Mouse (Mus musculus) inflammation-experienced regulatory T-cells, adult 6 months (primary cell): ENCODE data around the gene Psma6. TPM values are rescaled to one million over a fixed set of nuclear protein-coding genes. Genes with fewer than 3 reads are reported as not detected.
"Not testable (repeated sequence)": the region's sequence is repeated elsewhere in the genome, so short reads cannot be mapped to it uniquely, and the experiment has no call there.

Experiments used
- ATAC-seq: one replicate; pipeline ENCODE4 v1.8.0; 2017
- polyA plus RNA-seq, 3 experiments: library from polyadenylated mRNA; unstranded; fragments of 100-300 nt; shearing (Covaris generic); gene quantifications; one replicate each; pipeline ENCODE4 v1.2.1; 2017

Gene Psma6
- polyA plus RNA-seq = 100 to 1,000 TPM; 255 to 323 (median 266) TPM

DNA sequence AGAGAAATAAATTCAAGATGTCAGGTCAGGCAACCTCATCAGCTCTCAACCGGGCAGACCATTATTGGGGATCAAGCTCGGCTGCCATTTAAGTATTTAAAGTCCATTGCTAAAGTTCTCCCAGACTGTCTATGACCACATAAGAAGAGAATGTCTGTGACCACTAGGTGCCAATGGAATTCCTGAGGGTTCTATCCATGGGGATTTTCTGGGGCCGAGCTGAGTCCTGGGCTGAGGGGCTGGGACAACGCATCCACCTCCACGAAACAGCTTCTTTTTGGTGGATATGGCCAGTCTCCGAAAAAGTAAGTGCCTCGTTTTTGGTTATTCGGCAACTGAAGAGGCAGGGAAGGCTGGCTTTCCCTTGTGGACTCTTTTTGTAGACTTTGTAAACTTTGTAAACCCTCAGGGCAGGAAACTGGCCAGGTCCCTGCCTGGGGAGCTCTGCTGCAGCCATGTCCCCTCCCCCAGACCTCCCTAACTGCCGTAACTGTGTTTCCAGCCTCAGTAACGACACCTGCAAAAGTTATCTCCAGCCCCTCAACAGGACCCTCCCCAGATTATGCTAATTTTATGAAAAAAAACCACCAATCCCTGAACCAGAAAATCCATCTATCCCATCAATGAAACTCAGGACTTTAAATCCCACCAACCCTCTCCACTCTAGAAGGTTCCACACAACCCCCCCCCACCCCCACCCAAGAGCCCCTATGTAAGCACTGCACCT, at the start of gene Psma6:
Gene Psma6, plus strand, starts transcription at position 200 of the 727 bp plus-strand sequence.
- ATAC-seq = no peak

DNA sequence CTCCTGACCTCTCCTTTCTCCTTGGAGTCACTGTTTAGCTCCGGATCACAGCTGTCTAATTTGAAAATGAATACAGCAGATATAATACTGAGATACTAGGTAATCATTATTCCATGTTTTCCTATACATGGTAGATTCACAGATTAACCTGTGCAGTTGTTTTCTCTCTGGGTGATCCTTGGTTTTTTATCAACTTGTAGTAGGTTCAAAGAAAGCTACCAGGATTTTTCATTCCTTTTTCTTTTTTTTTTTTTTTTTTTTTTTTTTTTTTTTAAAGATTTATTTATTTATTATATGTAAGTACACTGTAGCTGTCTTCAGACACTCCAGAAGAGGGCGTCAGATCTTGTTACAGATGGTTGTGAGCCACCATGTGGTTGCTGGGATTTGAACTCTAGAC, 45.5 kb upstream of the Psma6 start:
- not testable (repeated sequence) for ATAC-seq

DNA sequence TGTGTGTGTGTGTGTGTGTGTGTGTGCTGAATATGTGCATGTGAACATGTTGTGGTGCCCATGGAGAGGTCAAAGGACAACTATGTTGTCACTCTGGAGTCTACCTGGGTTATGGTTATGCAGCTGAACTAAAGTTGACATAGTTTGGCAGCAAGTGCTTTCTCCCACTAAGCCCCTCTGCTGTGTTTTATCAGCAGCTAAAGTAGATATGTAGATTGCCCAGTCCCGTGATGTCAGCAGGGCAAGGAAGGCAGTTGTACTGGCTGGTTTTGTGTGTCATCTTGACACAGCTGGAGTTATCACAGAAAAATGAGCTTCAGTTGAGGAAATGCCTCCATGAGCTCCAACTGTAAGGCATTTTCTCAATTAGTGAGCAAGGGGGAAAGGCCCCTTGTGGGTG, 41.0 kb upstream of the Psma6 start:
- not testable (repeated sequence) for ATAC-seq

DNA sequence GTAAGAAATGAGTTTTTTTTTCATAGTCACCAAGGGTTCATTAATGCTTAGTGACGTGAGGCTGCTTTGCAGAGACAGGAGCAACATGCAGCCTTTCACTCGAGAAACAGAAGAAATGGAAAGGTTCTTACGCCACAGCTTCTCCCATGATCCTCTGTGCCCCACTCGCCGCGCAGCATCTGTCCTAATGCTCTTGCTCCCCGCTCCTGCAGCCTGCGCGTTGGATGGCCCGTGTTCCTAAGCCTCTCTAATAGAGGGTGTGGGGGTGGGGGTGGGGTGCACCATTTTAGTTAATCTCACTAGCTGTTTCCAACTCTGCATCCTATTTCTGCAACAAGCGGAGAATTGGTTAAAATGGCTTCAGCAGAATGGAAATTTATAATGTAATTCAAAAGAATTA, 40.0 kb upstream of the Psma6 start:
- ATAC-seq = no peak

DNA sequence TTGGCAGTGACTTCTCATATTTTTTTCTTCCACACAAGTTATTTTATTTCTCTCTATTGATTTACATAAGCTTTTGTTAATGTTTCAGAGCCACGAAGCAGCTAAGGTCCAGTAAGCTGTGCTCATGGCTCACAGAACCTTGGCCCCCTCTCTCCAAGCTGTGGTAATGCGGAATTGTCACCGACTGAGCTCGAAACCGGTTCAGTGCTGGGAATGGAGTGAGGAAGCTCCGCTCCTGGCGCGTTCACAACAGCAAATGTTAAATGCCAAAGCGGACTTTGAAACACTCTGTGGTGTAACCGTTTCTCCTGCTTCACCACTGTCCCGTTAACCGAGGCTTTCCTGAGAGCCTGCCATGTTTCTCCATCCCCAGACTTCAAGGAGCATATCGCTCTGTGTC, 39.4 kb upstream of the Psma6 start:
- ATAC-seq = no peak

DNA sequence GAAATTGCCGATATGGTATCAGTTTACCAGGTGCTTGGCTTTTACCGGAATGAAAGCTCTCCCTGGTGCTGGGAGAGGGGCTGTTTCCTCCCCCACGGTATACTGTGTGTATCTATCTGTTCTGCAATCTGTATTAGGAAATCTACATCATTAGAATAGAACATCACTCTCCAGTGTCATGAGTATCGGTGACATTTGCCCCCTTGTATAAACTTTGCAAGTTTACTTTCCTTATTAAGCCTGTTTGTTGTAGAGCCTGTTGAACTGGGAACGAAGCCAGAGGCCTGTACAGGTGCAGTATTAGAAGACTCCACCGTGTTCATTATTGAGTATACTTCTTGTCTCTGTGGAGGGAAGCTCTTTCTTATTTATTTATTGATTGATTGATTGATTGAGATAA, 30.6 kb upstream of the Psma6 start:
- ATAC-seq = no peak

DNA sequence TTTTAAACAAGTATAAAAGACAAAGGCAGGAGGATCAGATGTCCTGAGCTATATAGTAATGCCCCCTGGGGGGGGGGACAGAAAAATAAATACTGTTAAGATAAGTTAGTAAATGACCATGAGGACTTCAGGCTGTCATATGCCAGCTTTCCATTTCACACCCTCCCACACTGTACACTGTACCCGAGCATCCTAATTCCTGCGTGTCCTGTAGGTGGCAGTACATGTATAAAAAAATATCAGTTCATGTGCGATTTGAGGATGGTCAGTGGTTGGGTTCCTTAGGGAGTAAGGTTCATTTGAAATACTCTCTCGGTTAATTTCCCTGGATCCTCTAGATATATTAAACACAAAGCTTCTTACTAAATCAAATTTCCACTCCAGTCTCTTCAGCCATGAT, 29.1 kb upstream of the Psma6 start:
- ATAC-seq = peak; percentile 77

DNA sequence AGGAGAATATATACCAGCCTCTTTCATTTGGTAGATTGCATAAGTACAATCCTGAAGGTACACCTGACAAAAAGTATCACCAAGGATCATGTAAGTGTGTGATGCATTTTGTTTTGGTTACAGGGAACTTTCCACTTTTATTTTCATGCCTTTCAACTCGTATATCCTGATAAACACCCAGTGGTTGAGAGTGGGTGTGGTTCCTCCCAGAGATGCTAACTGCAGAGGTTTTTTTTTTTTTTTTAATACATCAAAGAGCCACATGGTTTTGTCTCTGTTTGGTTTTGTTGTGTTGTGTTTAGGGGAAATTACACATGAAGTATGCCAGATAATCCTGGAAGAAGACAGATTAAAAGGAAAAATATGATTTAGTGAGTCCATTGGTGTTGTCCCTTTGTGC, 26.7 kb upstream of the Psma6 start:
- ATAC-seq = no peak

DNA sequence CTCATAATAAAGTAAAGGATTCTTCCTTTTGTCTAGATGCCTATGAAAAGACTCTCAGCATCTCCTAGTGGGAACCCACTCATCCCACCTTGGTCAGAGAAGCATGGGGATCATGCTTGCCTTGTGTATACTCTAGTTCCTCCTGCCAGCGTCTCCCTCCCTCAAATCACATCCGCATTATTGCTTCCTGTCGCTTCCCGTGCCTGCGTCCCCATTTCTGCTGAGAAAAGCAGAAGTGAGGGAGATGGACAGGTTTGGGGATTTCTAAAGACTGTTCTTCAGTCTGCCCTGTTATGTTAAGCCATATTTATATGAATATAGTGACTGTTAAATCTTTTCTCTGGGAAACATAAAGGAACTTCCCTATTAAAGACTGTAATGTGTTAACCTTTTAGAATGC, 23.1 kb upstream of the Psma6 start:
- ATAC-seq = no peak

DNA sequence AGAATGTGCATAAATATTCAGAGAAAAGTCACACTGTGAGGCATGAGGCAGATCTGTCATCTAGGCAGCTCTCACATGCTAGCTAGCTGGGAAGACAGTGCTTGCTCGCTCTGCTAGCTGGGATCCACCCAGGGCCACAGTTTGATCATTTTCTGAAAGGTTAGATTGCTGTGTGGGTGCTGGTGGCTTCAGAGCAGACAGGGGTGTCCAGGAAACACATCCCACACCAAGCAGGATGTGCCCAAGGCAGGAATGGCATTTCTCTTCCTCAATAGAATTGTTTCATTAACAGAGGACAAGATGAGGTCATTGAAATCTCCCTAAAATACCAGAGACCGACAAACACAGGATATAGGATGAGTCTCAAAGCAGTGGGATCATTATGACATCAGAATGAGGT, 18.9 kb upstream of the Psma6 start:
- ATAC-seq = no peak

DNA sequence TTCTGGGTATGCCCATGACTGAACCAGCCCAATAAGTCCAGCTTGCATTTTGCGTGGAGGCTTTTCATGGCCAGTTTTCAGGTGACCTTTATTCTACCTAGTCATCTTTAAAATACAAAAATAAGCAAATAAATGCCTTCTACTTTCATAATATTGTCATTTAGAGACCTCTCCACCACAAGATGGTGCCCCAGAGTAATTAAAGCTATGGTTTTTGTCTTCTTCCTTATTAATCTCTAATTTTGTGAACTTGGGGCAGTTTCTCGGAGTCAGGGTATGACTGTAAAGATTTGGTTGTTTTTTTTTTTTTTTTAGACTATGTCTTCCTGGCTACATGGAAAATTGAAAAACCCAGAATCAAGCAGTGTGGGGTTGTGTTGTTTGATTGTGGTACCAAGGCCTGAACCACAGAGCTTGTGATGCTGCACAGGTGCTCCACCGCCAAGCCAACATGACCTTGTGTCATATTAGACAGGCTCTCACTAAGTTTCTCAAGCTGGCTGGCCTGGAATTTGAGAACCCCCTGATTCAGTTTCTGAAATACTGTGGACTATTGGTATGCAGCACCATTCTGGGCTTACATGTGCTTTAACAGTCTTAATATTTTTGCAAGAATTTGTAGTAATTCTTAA, 11.5 kb upstream of the Psma6 start:
- ATAC-seq = peak; percentile 52

DNA sequence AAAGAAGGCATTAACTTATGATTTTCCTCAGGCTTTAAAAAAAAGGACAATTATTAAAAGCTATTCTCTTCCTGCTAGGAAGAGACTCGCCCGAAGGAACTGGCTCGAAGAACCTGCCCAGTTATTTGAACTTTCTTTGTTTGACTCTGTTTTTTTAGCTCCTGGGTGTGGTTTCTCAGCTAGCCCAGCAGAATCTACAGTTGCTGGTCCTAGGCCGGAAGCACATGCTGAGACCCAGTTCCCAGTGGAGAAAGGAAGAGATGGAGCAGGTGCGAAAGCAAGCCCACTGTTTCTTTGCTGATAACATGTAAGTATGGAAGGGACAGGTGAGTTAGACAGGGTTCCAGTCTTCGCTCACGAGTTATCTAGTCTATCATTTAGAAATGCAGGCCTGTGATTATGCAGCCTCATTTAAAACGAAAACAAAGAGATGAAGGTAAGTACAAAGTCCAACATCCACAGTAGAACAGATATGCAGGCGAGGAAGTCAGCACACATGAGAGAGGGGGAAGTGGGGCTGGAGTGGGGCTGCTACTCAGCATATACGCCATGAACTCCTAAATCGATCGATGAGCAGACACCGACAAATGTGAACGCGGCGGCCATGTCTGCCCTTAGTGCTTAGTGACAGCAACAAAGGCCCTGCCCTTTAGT, 6.9 kb upstream of the Psma6 start:
- no peak for ATAC-seq

DNA sequence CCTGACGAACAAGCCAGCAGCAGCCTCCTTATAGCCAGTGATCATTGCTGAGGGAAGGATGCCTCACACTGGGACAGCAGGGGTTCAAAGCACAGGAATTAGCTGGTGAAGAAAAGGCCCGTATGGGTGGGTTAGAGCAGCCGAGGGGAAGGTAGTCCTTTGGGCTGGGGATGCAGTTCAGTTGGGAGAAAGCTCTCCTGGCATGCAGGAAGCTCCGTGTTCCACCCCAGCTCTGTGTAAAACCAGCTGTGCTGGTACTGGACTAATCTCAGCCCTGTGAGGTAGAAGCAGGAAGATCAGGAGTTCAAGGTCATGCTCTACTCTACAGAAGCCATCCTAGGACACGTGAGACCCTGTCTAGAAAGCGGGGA, 6.4 kb upstream of the Psma6 start:
- no peak for ATAC-seq

DNA sequence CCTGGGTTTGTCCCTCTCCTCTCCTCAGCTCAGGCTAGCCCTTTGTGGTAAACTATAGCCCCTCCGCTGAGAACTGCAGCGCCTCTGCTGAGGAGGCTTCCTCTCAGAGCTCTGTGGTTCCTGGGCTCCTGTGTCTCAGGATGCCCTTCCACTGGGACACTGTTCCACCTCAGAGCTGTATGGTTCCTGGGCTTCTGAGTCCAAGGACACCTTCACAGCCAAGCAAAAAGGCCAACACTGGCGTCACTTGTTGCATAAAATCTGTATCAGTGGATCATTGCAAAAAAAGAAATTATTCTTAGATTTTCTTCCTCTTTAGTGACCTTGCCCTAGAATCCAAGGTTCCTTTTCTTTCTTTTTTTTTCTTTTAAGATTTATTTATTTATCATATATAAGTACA, 804 bp downstream of the Psma6 start:
- no peak for ATAC-seq

DNA sequence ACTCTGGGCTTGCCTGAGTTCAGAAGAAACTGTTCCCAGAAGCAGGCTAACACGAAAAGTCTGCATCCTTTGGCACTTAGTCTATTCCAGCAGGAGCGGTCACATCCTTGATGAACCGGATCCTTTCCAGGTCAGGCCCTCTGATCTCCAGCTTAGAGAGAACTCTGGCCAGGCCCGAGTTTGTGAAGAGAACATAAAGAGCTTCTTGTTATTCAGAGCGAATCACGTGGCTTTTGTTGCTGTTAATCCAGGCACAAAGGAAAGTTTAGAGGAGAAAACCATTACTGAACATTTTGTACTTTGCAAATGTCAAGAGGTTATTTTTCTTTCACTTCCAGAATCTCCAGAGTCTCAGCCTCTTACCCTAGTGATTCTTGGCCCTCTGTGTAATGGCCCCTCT, 1.9 kb downstream of the Psma6 start:
- no peak for ATAC-seq

DNA sequence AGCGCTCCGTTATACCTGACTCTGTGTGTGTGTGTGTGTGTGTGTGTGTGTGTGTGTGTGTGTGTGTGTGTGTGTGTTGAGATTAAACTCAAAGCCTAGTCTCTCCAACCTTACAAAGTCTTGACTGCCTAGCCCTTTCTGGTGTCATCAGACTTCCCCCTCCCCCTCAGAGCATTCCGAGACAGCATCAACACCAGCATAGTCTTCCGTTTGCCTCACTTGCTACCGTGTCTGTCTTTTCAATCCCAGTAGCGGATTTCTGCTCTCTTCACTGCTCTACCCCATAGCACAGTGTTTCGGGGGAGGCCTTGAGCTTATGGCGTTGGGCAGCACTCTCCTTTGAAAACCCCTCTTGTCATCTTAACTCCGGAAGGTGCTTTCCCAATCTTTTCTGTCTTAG, 2.4 kb downstream of the Psma6 start:
- peak; percentile 15 for ATAC-seq

DNA sequence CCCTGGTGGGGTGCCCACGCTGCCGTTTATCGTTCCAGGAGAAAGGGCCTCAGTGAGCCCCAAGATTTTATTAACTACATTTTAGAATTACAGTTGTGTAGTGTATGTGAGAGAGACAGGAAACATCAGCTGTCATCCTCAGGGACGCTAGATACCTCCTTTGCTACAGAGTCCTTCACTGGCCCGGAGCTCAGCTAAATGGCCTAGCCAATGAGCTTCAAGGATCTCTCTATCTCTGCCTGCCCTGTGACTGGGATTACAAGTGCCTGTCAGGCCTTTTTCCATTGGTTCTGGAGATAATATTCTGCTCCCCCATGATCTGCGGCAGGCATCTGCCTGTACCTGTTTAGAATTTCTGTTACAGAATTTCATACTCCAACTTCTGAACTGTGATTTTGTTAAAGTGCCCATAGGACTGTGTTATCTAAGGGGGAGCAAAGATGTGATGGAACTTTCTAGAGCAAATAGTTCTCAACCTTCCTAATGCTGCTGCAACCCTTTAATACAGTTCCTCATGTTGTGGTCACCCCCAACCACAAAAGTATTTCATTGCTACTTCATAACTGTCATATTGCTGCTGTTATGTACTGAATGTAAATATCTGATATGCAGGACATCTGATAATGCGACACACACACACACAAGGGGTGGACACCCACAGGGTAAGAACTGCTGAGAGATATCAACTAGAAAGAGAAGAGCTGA, 3.2 kb downstream of the Psma6 start:
- no peak for ATAC-seq

DNA sequence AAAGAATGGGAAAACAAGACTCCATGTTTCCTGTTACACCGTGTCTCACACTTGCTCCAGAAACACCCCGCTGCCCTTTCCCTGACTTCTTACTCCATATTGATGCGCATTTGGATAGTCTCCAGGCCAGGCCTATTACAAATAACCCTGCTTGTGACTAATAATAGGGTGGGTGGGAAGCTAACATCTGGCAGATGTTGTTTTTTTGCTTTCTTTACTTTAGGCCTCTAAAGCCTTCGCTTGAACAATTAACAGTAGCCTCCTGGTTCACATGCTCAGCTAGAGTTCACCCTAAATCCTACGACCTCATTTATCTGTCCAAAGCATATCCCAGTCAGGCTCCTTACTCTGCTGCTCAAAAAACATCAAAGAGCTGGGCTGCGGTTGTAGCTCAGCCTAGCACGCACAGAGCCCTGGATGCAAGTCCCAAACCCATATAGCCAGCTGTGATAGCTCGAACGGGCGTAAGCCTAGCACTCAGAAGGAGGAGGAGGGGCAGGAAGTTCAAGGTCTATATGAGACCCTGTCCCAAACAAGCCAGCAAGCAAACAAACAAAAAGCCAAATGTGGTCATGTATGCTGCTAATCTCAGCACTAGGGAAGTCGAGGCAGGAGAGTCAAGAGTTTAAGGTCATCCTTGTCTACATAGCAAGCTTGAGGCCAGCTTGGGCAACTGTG, 3.9 kb downstream of the Psma6 start:
- no peak for ATAC-seq

DNA sequence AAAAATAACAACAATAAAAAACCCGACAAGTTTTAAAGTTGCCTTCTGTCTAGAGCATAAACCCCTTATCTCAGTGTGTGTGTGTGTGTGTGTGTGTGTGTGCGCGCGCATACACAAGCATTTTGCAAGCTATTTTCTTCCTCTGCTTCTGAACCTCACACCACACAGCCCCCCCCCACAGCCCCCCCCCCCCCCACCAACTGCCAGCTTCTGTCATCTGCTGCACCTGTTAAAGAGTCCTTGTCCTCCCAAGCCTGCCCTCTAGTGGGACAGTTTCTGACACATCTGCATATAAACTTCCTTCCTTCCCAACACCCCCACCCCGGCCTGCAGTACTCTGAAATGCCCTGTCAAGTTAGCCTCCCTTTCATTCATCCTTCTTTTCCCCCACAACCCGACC, 4.5 kb downstream of the Psma6 start:
- ATAC-seq = peak; percentile 30

DNA sequence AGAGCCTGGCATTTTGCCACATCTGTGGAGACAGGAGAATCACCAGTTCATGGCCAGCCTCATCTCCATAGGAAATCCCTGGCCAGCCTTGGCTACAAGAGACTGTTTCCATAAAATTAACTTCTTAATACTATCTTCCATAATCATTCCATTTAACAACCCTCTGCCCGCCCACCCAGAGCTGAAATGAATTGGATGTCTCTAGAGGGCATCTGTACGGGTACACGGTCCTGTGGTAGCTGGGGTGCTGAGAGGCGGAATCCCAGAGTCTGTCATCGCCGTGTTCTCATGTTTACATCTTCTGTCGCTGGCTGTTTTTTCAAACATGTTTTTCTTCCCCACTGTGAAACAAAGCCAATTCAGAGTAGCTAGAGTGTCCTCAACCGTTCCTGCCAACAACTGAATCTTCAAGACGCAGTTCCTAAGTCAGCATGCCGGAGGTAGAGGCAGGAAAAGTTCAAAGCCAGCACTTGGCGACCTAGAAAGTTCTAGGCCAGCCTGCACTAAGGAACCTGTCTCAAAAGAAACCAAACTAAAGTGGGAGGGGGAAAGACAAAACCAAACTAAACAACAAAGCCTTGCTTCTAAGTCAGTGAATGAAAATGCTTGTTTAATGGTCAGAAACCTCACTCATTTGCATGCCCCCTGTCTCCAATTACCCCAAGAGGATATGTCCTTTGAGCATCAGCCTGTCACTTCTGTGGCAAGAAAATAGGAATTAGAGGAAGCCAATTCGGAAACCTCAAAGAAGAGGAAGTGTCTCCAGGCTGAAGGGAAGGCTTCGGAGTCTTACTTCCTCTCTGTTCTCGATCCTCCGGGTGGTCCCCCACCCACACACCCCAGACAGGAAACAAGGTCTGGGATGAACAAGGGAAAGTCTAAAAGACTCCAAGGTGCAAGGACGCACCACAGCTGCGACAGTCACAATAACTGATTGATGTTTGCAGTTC, 5.4 kb downstream of the Psma6 start:
- peak; percentile 60 for ATAC-seq

DNA sequence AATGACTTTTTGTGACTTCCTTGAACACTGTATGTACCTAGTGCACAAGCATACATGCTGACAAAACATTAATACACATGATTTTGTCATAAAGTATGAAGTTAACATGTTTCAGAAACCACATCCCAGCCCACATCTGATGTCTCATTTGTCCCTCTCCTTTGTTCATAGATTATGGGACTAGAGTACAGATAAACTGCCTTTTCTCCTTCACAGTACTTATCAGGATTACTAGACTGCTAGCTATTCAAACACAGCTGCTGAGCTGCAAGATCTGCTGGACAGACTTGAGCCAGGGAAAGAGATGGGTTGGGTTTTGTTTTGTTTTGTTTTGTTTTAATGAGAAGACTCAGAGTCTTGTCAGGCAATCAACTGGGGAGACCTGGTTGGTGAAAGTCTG, 8.1 kb downstream of the Psma6 start:
- no peak for ATAC-seq
